Mouse (Mus musculus) hindbrain, postnatal 0 days (tissue): Measurements from ENCODE around the gene Gm21887. TPM values are rescaled to one million over a fixed set of nuclear protein-coding genes. Genes with fewer than 3 reads are reported as not detected.
"Not testable (repeated sequence)": the region's sequence is repeated elsewhere in the genome, so short reads cannot be mapped to it uniquely, and the experiment has no call there.

Experiments
- ATAC-seq: fragments of 200-750 bp; cut with Nextera tagmentation; 2 replicates; pipeline ENCODE4 v1.8.0; 2017; ENCODE audit warnings: mild to moderate bottlenecking, moderate TSS enrichment, moderate library complexity
- DNase-seq: peaks from one replicate; pipeline ENCODE4 v3.0.0-alpha.2; 2015; ENCODE audit warnings: low spot score
- H3K27ac ChIP-seq: fragments of 300-500 bp; sonication (generic); 2 replicates; pipeline ENCODE4 v1.5.1; 2014; ENCODE audit warnings: mild to moderate bottlenecking
- H3K27me3 ChIP-seq: fragments of 300-500 bp; sonication (generic); 2 replicates; pipeline ENCODE4 v1.6.1; 2014; ENCODE audit warnings: low read length, mixed read lengths; ENCODE audit not compliant: insufficient read depth
- H3K36me3 ChIP-seq: fragments of 300-500 bp; sonication (generic); 2 replicates; pipeline ENCODE4 v1.6.1; 2014; ENCODE audit warnings: low read length, mixed read lengths; ENCODE audit not compliant: insufficient read depth
- H3K4me1 ChIP-seq: fragments of 300-500 bp; sonication (generic); 2 replicates; pipeline ENCODE4 v1.6.1; 2014; ENCODE audit warnings: antibody characterized with exemption, low read length, mixed read lengths; ENCODE audit not compliant: insufficient read depth
- H3K4me2 ChIP-seq: fragments of 300-500 bp; sonication (generic); 2 replicates; pipeline ENCODE4 v1.6.1; 2014; ENCODE audit warnings: low read depth, mild to moderate bottlenecking, low read length, moderate library complexity, mixed read lengths
- H3K4me3 ChIP-seq: fragments of 300-500 bp; sonication (generic); 2 replicates; pipeline ENCODE4 v1.5.1; 2014; ENCODE audit warnings: low read length
- H3K9ac ChIP-seq: fragments of 300-500 bp; sonication (generic); replicated peaks from 2 replicates; pipeline ENCODE4 v1.6.1; 2014; ENCODE audit warnings: mild to moderate bottlenecking, low read length, moderate library complexity, mixed read lengths
- H3K9me3 ChIP-seq: fragments of 300-500 bp; sonication (generic); 2 replicates; pipeline ENCODE4 v1.6.1; 2016; ENCODE audit warnings: low read length, mixed read lengths
- WGBS: fragments of 180-500 bp; shearing (Covaris S2); extraction: QIAGEN DNeasy Blood & Tissue Kit; methylation state at CpG from one replicate; pipeline ENCODE4 v1.1.7; 2014; 5-methylcytosine and 5-hydroxymethylcytosine counted together
- polyA plus RNA-seq: library from polyadenylated mRNA; unstranded; fragments of >200 nt; fragmentation: Nextera tagmentation; extraction: Ambion mirVana; gene quantifications from 2 replicates; pipeline ENCODE4 v1.2.1, GENCODE M21; 2015
- total RNA-seq: library from RNA; depleted of rRNA; stranded (reverse); fragments of >200 nt; gene quantifications from 2 replicates; pipeline ENCODE4 v1.2.3, GENCODE M21; 2014

Gm21887 gene
- total and polyA plus RNA-seq, 2 experiments from 2014 or later, result 8.3 to 194 TPM

- ATAC-seq, H3K4me3 ChIP-seq, H3K36me3 ChIP-seq, H3K9me3 ChIP-seq, DNase-seq, H3K4me2 ChIP-seq, H3K9ac ChIP-seq, H3K27ac ChIP-seq, H3K4me1 ChIP-seq, H3K27me3 ChIP-seq: not testable (repeated sequence)
- 30% methylated on average over 6 of the region's 6 CpGs for WGBS
Measured at GRCm38 (mm10) chrX:170000642-170001387, 8.6 kb upstream of the Gm21887 start.

DNA sequence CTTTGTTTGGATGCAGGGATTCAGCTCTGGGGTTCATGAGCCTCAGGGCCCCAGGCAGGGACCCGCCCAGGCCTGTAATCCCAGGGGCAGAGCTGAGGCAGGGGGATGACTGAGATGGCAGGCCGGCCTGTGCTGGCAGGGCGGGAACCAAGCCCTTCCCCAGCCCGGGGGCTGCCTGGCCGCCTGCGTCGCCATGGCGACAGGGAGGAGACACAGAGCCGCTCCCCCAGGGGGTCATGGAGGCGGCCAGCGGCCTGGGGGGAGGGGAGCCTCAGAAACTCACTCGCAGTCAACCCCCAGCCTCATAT is 8.1 kb upstream of the Gm21887 start:
- H3K4me3 ChIP-seq, DNase-seq, H3K4me2 ChIP-seq, ATAC-seq, H3K9ac ChIP-seq, H3K36me3 ChIP-seq, H3K9me3 ChIP-seq, H3K27ac ChIP-seq, H3K4me1 ChIP-seq, H3K27me3 ChIP-seq: not testable (repeated sequence)
- WGBS, result 49% methylated on average over 9 of the region's 12 CpGs

DNA sequence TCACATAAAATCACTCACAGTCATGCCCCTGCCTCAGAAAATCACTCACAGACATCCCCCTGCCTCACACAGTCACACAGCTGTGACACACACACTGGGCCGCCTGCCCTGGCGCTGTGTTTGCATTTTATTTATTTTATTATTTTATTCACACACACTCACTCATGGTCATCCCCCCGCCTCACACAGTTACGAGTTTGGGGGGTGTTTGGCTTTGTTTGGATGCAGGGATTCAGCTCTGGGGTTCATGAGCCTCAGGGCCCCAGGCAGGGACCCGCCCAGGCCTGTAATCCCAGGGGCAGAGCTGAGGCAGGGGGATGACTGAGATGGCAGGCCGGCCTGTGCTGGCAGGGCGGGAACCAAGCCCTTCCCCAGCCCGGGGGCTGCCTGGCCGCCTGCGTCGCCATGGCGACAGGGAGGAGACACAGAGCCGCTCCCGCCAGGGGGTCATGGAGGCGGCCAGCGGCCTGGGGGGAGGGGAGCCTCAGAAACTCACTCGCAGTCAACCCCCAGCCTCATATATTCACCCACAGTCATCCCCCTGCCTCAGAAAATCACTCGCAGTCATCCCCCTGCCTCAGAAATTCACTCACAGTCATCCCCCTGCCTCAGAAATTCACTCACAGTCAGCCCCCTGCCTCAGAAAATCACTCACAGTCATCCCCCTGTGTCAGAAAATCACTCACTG is 6.8 kb upstream of the Gm21887 start:
- WGBS, result 24% methylated on average over 7 of the region's 18 CpGs
- not testable (repeated sequence) for H3K9me3 ChIP-seq, DNase-seq, H3K4me1 ChIP-seq, H3K36me3 ChIP-seq, H3K4me3 ChIP-seq, ATAC-seq, H3K27me3 ChIP-seq, H3K9ac ChIP-seq, H3K4me2 ChIP-seq, H3K27ac ChIP-seq

DNA sequence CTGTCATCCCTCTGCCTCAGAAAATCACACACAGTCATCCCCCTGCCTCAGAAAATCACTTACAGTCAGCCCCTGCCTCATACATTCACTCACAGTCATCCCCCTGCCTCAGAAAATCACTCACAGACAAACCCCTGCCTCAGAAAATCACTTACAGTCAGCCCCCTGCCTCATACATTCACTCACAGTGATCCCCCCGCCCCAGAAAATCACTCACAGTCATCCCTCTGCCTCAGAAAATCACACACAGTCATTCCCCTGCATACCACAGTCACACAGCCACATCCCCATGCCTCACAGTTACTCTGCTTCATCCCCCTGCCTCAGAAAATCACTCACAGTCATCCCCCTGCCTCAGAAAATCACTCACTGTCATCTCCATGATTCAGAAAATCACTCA is 5.9 kb upstream of the Gm21887 start:
- H3K27ac ChIP-seq, H3K4me1 ChIP-seq: not testable (repeated sequence)
- WGBS, result 24% methylated on average over 1 of the region's 1 CpGs

GRCm38 (mm10) chrX:170004236-170004635 is 5.2 kb upstream of the Gm21887 start:
- not testable (repeated sequence) for H3K36me3 ChIP-seq, H3K4me1 ChIP-seq, H3K4me3 ChIP-seq, H3K27ac ChIP-seq, H3K27me3 ChIP-seq, H3K9me3 ChIP-seq, H3K9ac ChIP-seq, ATAC-seq, DNase-seq, H3K4me2 ChIP-seq
- WGBS, result 40% methylated on average over 2 of the region's 2 CpGs

More for the DNA sequence above, 5.9 kb upstream of the Gm21887 start:
- not testable (repeated sequence) for H3K4me2 ChIP-seq, H3K4me3 ChIP-seq, H3K9me3 ChIP-seq, DNase-seq, H3K9ac ChIP-seq, H3K36me3 ChIP-seq, ATAC-seq, H3K27me3 ChIP-seq

- not testable (repeated sequence) for DNase-seq, H3K9me3 ChIP-seq, H3K9ac ChIP-seq, H3K27ac ChIP-seq, H3K4me1 ChIP-seq, H3K4me3 ChIP-seq, ATAC-seq, H3K27me3 ChIP-seq, H3K36me3 ChIP-seq, H3K4me2 ChIP-seq
- WGBS, result 27% methylated on average over 5 of the region's 5 CpGs
Measured at GRCm38 (mm10) chrX:170004793-170005192, 4.7 kb upstream of the Gm21887 start.

GRCm38 (mm10) chrX:170005194-170005593 is 4.3 kb upstream of the Gm21887 start:
- not testable (repeated sequence) for H3K4me2 ChIP-seq, H3K27ac ChIP-seq, H3K9me3 ChIP-seq, H3K27me3 ChIP-seq, H3K4me3 ChIP-seq, H3K36me3 ChIP-seq, H3K4me1 ChIP-seq, H3K9ac ChIP-seq, ATAC-seq
- peak; percentile 1 for DNase-seq
- WGBS, result 13% methylated on average over 13 of the region's 13 CpGs

DNA sequence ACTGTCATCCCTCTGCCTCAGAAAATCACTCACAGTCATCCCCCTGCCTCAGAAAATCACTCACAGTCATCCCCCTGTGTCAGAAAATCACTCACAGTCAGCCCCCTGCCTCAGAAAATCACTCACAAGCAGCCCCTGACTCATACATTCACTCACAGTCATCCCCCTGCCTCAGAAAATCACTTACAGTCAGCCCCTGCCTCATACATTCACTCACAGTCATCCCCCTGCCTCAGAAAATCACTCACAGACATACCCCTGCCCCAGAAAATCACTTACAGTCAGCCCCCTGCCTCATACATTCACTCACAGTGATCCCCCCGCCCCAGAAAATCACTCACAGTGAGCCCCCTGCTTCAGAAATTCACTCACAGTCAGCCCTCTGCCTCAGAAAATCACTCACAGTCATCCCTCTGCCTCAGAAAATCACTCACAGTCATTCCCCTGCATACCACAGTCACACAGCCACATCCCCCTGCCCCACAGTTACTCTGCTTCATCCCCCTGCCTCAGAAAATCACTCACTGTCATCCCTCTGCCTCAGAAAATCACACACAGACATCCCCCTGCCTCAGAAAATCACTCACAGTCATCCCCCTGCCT is 3.7 kb upstream of the Gm21887 start:
- ATAC-seq, H3K4me2 ChIP-seq, DNase-seq, H3K27ac ChIP-seq, H3K9ac ChIP-seq, H3K36me3 ChIP-seq, H3K4me3 ChIP-seq, H3K4me1 ChIP-seq, H3K9me3 ChIP-seq, H3K27me3 ChIP-seq: not testable (repeated sequence)
- WGBS, result 29% methylated on average over 1 of the region's 1 CpGs

DNA sequence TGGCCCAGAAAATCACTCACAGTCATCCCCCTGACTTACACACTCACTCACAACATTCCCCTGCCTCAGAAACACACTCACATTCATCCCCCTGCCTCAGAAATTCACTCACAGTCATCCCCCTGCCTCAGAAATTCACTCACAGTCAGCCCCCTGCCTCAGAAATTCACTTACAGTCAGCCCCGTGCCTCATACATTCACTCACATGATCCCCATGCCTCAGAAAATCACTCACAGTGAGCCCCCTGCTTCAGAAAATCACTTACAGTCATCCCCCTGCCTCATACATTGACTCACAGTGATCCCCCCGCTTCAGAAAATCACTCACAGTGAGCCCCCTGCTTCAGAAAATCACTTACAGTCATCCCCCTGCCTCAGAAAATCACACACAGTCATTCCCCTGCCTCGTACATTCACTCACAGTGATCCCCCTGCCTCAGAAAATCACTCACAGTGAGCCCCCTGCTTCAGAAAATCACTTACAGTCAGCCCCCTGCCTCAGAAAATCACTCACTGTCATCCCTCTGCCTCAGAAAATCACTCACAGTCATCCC is 2.7 kb upstream of the Gm21887 start:
- H3K4me2 ChIP-seq, H3K36me3 ChIP-seq, H3K27me3 ChIP-seq, H3K27ac ChIP-seq, H3K4me1 ChIP-seq, ATAC-seq, H3K4me3 ChIP-seq, H3K9ac ChIP-seq: not testable (repeated sequence)
- H3K9me3 ChIP-seq, result peaks cover 13% of the 10 kb centered on the region
- peak; percentile 1 for DNase-seq
- 52% methylated on average over 3 of the region's 3 CpGs for WGBS
